Mouse (Mus musculus) bone marrow macrophage, adult 2 months (primary cell): ENCODE data around the gene Top2b.

ENCODE experiments used
- CTCF ChIP-seq: IDR thresholded peaks from 2 replicates; pipeline ENCODE4 v1.5.1; 2012; ENCODE audit warnings: low read depth, mild to moderate bottlenecking, low read length, moderate library complexity
- POLR2A ChIP-seq: IDR thresholded peaks from 2 replicates; pipeline ENCODE4 v1.6.1; 2012; ENCODE audit warnings: mild to moderate bottlenecking, low read depth, low read length, borderline replicate concordance

DNA sequence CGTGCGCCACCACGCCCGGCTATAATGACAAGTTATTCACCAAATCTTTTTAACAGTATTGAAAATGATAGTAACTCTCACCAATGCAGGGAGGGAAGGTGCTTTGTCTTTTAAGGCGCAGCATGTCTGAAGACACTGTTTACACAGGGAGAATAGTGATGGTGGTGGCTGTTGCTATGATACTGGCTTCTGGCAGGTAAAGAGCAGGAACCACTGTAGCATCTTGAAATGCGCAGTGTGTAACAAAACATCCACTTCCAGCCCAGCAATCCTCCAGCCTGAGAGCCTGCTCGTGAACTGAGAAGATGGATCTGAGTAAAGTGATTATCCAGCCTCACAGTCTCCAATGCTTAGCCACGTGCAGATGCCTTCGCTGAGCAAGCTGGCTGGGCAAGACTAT is 17.5 kb upstream of the Top2b start:
- TF ChIP-seq POLR2A (no peak), CTCF (no peak)
